Mouse (Mus musculus) forebrain, embryonic 16.5 days (tissue): ENCODE measurements around the gene Smg7. TPM values are rescaled to one million over a fixed set of nuclear protein-coding genes. Genes with fewer than 3 reads are reported as not detected.

ENCODE experiments used
- ATAC-seq: fragments of 200-750 bp; cut with Nextera tagmentation; 2 replicates; pipeline ENCODE4 v1.8.0; 2017; ENCODE audit warnings: mild to moderate bottlenecking, moderate library complexity
- H3K27ac ChIP-seq: fragments of 300-500 bp; sonication (generic); 2 replicates; pipeline ENCODE4 v1.5.1; 2014; ENCODE audit warnings: low read length, control low read depth
- H3K27me3 ChIP-seq: fragments of 300-500 bp; sonication (generic); replicated peaks from 2 replicates; pipeline ENCODE4 v1.6.1; 2014; ENCODE audit warnings: low read length; ENCODE audit not compliant: control insufficient read depth, insufficient read depth
- H3K36me3 ChIP-seq: fragments of 300-500 bp; sonication (generic); 2 replicates; pipeline ENCODE4 v1.6.1; 2014; ENCODE audit not compliant: control insufficient read depth, insufficient read depth
- H3K4me1 ChIP-seq: fragments of 300-500 bp; sonication (generic); replicated peaks from 2 replicates; pipeline ENCODE4 v1.6.1; 2014; ENCODE audit warnings: low read length; ENCODE audit not compliant: control insufficient read depth, insufficient read depth
- H3K4me2 ChIP-seq: fragments of 300-500 bp; sonication (generic); 2 replicates; pipeline ENCODE4 v1.6.1; 2014; ENCODE audit warnings: mild to moderate bottlenecking, low read length, control low read depth
- H3K4me3 ChIP-seq: fragments of 300-500 bp; sonication (generic); replicated peaks from 2 replicates; pipeline ENCODE4 v1.5.1; 2014; ENCODE audit warnings: mild to moderate bottlenecking, low read length, control low read depth
- H3K9ac ChIP-seq: fragments of 300-500 bp; sonication (generic); replicated peaks from 2 replicates; pipeline ENCODE4 v1.6.1; 2014; ENCODE audit warnings: low read depth, low read length, control low read depth
- H3K9me3 ChIP-seq: fragments of 300-500 bp; sonication (generic); 2 replicates; pipeline ENCODE4 v1.6.1; 2016; ENCODE audit warnings: low read length; ENCODE audit not compliant: control insufficient read depth
- WGBS: fragments of 180-500 bp; shearing (Covaris S2); extraction: QIAGEN DNeasy Blood & Tissue Kit; methylation state at CpG from one replicate; pipeline ENCODE4 v1.1.7; 2014; 5-methylcytosine and 5-hydroxymethylcytosine counted together
- polyA plus RNA-seq: library from polyadenylated mRNA; unstranded; fragments of >200 nt; fragmentation: Nextera tagmentation; extraction: Ambion mirVana; gene quantifications from 2 replicates; pipeline ENCODE4 v1.2.1, GENCODE M21; 2015

Gene Smg7
- polyA plus RNA-seq, 1 experiment from 2014 or later, result 32.7 TPM

- 80% methylated on average over 3 of the region's 3 CpGs for whole genome bisulfite sequencing
- no peak overlapping the region for H3K27ac ChIP-seq
- no peaks in the 10 kb centered on the region for H3K27me3 ChIP-seq
- no peak overlapping the region for H3K9ac ChIP-seq
- H3K4me1 ChIP-seq, result no peaks in the 10 kb centered on the region
- no peak overlapping the region for H3K4me2 ChIP-seq
- H3K4me3 ChIP-seq, result no peak overlapping the region
- H3K9me3 ChIP-seq, result no peaks in the 10 kb centered on the region
- ATAC-seq, result no peak
- H3K36me3 ChIP-seq, result peaks cover 51% of the 10 kb centered on the region
These were observed 57.2 kb downstream of the Smg7 start for GRCm38 (mm10) chr1:152845211-152845730.

GRCm38 (mm10) chr1:152844634-152845033, 57.8 kb downstream of the Smg7 start:
- no peak overlapping the region for H3K9ac ChIP-seq
- H3K9me3 ChIP-seq, result no peaks in the 10 kb centered on the region
- 95% methylated on average over 1 of the region's 1 CpGs for WGBS
- ATAC-seq, result no peak
- H3K27me3 ChIP-seq, result no peaks in the 10 kb centered on the region
- no peak overlapping the region for H3K4me2 ChIP-seq
- H3K4me3 ChIP-seq, result no peak overlapping the region
- H3K27ac ChIP-seq, result no peak overlapping the region
- H3K36me3 ChIP-seq, result peaks cover 56% of the 10 kb centered on the region
- no peaks in the 10 kb centered on the region for H3K4me1 ChIP-seq

- no peak overlapping the region for H3K27ac ChIP-seq
- no peak overlapping the region for H3K4me3 ChIP-seq
- ATAC-seq, result no peak
- H3K9ac ChIP-seq, result no peak overlapping the region
- H3K4me1 ChIP-seq, result no peaks in the 10 kb centered on the region
- H3K27me3 ChIP-seq, result no peaks in the 10 kb centered on the region
- no peak overlapping the region for H3K4me2 ChIP-seq
- H3K36me3 ChIP-seq, result peaks cover 44% of the 10 kb centered on the region
- 90% methylated on average over 2 of the region's 2 CpGs for WGBS
- no peaks in the 10 kb centered on the region for H3K9me3 ChIP-seq
These were observed 61.4 kb downstream of the Smg7 start for GRCm38 (mm10) chr1:152841057-152841456.

GRCm38 (mm10) chr1:152840343-152840742, 62.1 kb downstream of the Smg7 start:
- Histone ChIP-seq H3K4me3 (no peak overlapping the region), H3K27me3 (no peaks in the 10 kb centered on the region), H3K4me2 (no peak overlapping the region), H3K36me3 (peaks cover 40% of the 10 kb centered on the region), H3K9ac (no peak overlapping the region), H3K9me3 (no peaks in the 10 kb centered on the region), H3K4me1 (no peaks in the 10 kb centered on the region), H3K27ac (no peak overlapping the region)
- no peak for ATAC-seq
- 97% methylated on average over 3 of the region's 3 CpGs for WGBS

GRCm38 (mm10) chr1:152838841-152839240, 63.6 kb downstream of the Smg7 start:
- Histone ChIP-seq H3K27me3 (no peaks in the 10 kb centered on the region), H3K4me1 (no peaks in the 10 kb centered on the region), H3K9ac (no peak overlapping the region), H3K9me3 (no peaks in the 10 kb centered on the region), H3K27ac (no peak overlapping the region), H3K4me3 (no peak overlapping the region), H3K36me3 (peaks cover 35% of the 10 kb centered on the region), H3K4me2 (no peak overlapping the region)
- 94% methylated on average over 12 of the region's 12 CpGs for whole genome bisulfite sequencing
- no peak for ATAC-seq

GRCm38 (mm10) chr1:152838026-152838702, 64.3 kb downstream of the Smg7 start:
- no peak overlapping the region for H3K4me3 ChIP-seq
- no peak overlapping the region for H3K4me2 ChIP-seq
- WGBS, result 84% methylated on average over 11 of the region's 11 CpGs
- ATAC-seq, result no peak
- no peaks in the 10 kb centered on the region for H3K9me3 ChIP-seq
- no peaks in the 10 kb centered on the region for H3K27me3 ChIP-seq
- no peak overlapping the region for H3K27ac ChIP-seq
- H3K36me3 ChIP-seq, result peaks cover 28% of the 10 kb centered on the region
- no peak overlapping the region for H3K9ac ChIP-seq
- H3K4me1 ChIP-seq, result no peaks in the 10 kb centered on the region

GRCm38 (mm10) chr1:152835061-152835460, 67.4 kb downstream of the Smg7 start:
- ATAC-seq, result no peak
- H3K4me3 ChIP-seq, result no peak overlapping the region
- WGBS, result 90% methylated on average over 3 of the region's 3 CpGs
- H3K27me3 ChIP-seq, result no peaks in the 10 kb centered on the region
- H3K36me3 ChIP-seq, result peaks cover 14% of the 10 kb centered on the region
- H3K4me1 ChIP-seq, result 0 out of 2 replicates have a peak, but pooled peaks cover 4% of the 10 kb centered on the region
- no peak overlapping the region for H3K4me2 ChIP-seq
- H3K9ac ChIP-seq, result no peak overlapping the region
- H3K27ac ChIP-seq, result no peak overlapping the region
- H3K9me3 ChIP-seq, result no peaks in the 10 kb centered on the region

- no peak overlapping the region for H3K4me2 ChIP-seq
- 90% methylated on average over 6 of the region's 6 CpGs for WGBS
- ATAC-seq, result no peak
- H3K4me1 ChIP-seq, result 0 out of 2 replicates have a peak, but pooled peaks cover 4% of the 10 kb centered on the region
- no peaks in the 10 kb centered on the region for H3K36me3 ChIP-seq
- H3K4me3 ChIP-seq, result no peak overlapping the region
- H3K9ac ChIP-seq, result no peak overlapping the region
- H3K9me3 ChIP-seq, result no peaks in the 10 kb centered on the region
- no peak overlapping the region for H3K27ac ChIP-seq
- no peaks in the 10 kb centered on the region for H3K27me3 ChIP-seq
These were observed 70.1 kb downstream of the Smg7 start for GRCm38 (mm10) chr1:152832316-152832715.

- no peak for ATAC-seq
- H3K4me1 ChIP-seq, result 0 out of 2 replicates have a peak, but pooled peaks cover 4% of the 10 kb centered on the region
These were observed 70.8 kb downstream of the Smg7 start for GRCm38 (mm10) chr1:152831619-152832018.

More at GRCm38 (mm10) chr1:152831619-152832018, 70.8 kb downstream of the Smg7 start:
- 84% methylated on average over 5 of the region's 5 CpGs for WGBS
- Histone ChIP-seq H3K4me3 (no peak overlapping the region), H3K4me2 (no peak overlapping the region), H3K27me3 (no peaks in the 10 kb centered on the region), H3K9ac (no peak overlapping the region), H3K27ac (no peak overlapping the region), H3K9me3 (no peaks in the 10 kb centered on the region), H3K36me3 (no peaks in the 10 kb centered on the region)
